ENCODE assay signal across 8 mouse cellular contexts in the genomic region with DNA sequence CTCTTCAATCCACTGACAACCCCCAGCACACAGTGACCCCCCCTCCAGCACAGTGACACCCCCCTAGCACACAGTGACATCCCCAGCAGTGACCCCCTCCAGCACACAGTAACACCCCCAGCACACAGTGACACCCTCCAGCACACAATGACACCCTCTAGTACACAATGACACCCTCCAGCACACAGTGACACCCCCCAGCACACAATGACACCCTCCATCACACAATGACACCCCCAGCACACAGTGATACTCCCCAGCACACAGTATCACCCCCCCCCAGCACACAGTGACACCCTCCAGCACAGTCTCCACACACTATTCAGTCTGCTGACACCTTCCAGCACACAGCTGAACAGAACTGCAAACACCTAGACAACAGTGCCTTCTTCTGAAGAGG. TPM values are rescaled to one million over a fixed set of nuclear protein-coding genes. Genes with fewer than 3 reads are reported as not detected.
DNase-seq lines count a peak whose midpoint lies in the region; ATAC-seq and TF ChIP-seq lines count a peak whose summit lies in the region.

No protein-coding gene starts in this region.

- no peak for TF ChIP-seq POLR2A in embryonic fibroblast, embryonic 13.5 days (IDR thresholded peaks at IDR 0.05; ENCODE audit: low read depth, low read length)
- no peak for TF ChIP-seq POLR2A in myocyte (IDR thresholded peaks at IDR 0.05; ENCODE audit: insufficient read length, low read depth)

- no peaks in the 10 kb centered on the region for H3K36me3 ChIP-seq in kidney, embryonic 16.5 days (ENCODE audit: insufficient read depth, low read length)
- H3K36me3 ChIP-seq in intestine, embryonic 16.5 days (ENCODE audit: control insufficient read depth, insufficient read depth, low read length), result no peaks in the 10 kb centered on the region
- peaks cover 7% of the 10 kb centered on the region for H3K36me3 ChIP-seq in myocyte (ENCODE audit: control insufficient read depth, insufficient read depth)

- H3ac ChIP-seq in myocyte (ENCODE audit: control insufficient read depth, insufficient read length), result peak overlapping the region; percentile 94

- H3K27ac ChIP-seq in kidney, embryonic 16.5 days (ENCODE audit: low read length), result no peak overlapping the region
- 0 out of 2 replicates have a peak overlapping the region, but pooled peaks have one; percentile 74 for H3K27ac ChIP-seq in embryonic fibroblast, embryonic 13.5 days (ENCODE audit: insufficient read depth, low read length)
- no peak overlapping the region for H3K27ac ChIP-seq in intestine, embryonic 16.5 days (ENCODE audit: low read length)

- peaks cover 58% of the 10 kb centered on the region for H3K4me1 ChIP-seq in kidney, embryonic 16.5 days (ENCODE audit: insufficient read depth, low read length)
- peaks cover 8% of the 10 kb centered on the region for H3K4me1 ChIP-seq in embryonic fibroblast, embryonic 13.5 days (ENCODE audit: control insufficient read depth, insufficient read depth, low read length)
- peaks cover 32% of the 10 kb centered on the region for H3K4me1 ChIP-seq in intestine, embryonic 16.5 days (ENCODE audit: control insufficient read depth, insufficient read depth, low read length)

- H3K4me2 ChIP-seq in kidney, embryonic 16.5 days (replicated peaks; ENCODE audit: low read depth, low read length), result peak overlapping the region; percentile 85
- peak overlapping the region; percentile 77 for H3K4me2 ChIP-seq in intestine, embryonic 16.5 days (ENCODE audit: low read depth, low read length)
- H3K4me2 ChIP-seq in myocyte (ENCODE audit: low read depth), result peak overlapping the region; percentile 77

- TF ChIP-seq CTCF in embryonic fibroblast, embryonic 13.5 days (IDR thresholded peaks at IDR 0.05; ENCODE audit: borderline replicate concordance, insufficient read depth, low read length), result no peak

- no peak for DNase-seq in kidney, adult 9 months
- DNase-seq in layer of hippocampus, postnatal 10 days (ENCODE audit: low spot score in 2 of 2), result no peak
- no peak for DNase-seq in adrenal gland, adult 18-20 months (ENCODE audit: low spot score in 2 of 2)
- DNase-seq in spleen, postnatal 36 days (ENCODE audit: low spot score in 2 of 2), result no peak

- peaks cover 70% of the 10 kb centered on the region for H3K79me2 ChIP-seq in myocyte (ENCODE audit: control insufficient read depth, insufficient read depth)

- no peak for ATAC-seq in kidney, embryonic 16.5 days (ENCODE audit: low FRiP score, low TSS enrichment)
- ATAC-seq in intestine, embryonic 16.5 days, result no peak

- peak overlapping the region; percentile 97 for H3K4me3 ChIP-seq in kidney, embryonic 16.5 days (ENCODE audit: low read length)
- H3K4me3 ChIP-seq in embryonic fibroblast, embryonic 13.5 days (ENCODE audit: insufficient read depth, low read length), result peak overlapping the region; percentile 96
- H3K4me3 ChIP-seq in intestine, embryonic 16.5 days (ENCODE audit: low read length), result peak overlapping the region; percentile 87; the same call in 1 of the 2 replicates
- peak overlapping the region; percentile 95 for H3K4me3 ChIP-seq in myocyte

- H3K9me3 ChIP-seq in kidney, embryonic 16.5 days (ENCODE audit: low read length), result no peaks in the 10 kb centered on the region
- H3K9me3 ChIP-seq in intestine, embryonic 16.5 days (ENCODE audit: control insufficient read depth, low read length), result no peaks in the 10 kb centered on the region

- no peaks in the 10 kb centered on the region for H3K27me3 ChIP-seq in kidney, embryonic 16.5 days (ENCODE audit: insufficient read depth, low read length)
- H3K27me3 ChIP-seq in intestine, embryonic 16.5 days (replicated peaks; ENCODE audit: control insufficient read depth, insufficient read depth, low read length), result no peaks in the 10 kb centered on the region
- no peaks in the 10 kb centered on the region for H3K27me3 ChIP-seq in myocyte (ENCODE audit: control insufficient read depth, insufficient read depth, insufficient read length)

- peak overlapping the region; percentile 98 for H3K9ac ChIP-seq in kidney, embryonic 16.5 days (replicated peaks; ENCODE audit: low read length)
- H3K9ac ChIP-seq in intestine, embryonic 16.5 days (ENCODE audit: low read depth, low read length), result peak overlapping the region; percentile 92

TF ChIP-seq in myocyte, 11 proteins besides CTCF, POLR2A, EP300 and RAD21:
- TF ChIP-seq CEBPB (IDR thresholded peaks at IDR 0.05; ENCODE audit: insufficient read depth, poor library complexity, severe bottlenecking) (no peak), USF1 (IDR thresholded peaks at IDR 0.05; ENCODE audit: low read depth) (no peak), MYOG (IDR thresholded peaks at IDR 0.05; ENCODE audit: control insufficient read depth in 1 of 3, insufficient read depth in 1 of 3, insufficient read length in 2 of 3, low read depth in 2 of 3) (no peak), SRF (IDR thresholded peaks at IDR 0.05; ENCODE audit: control insufficient read depth, insufficient read length, low read depth) (no peak), TCF3 (IDR thresholded peaks at IDR 0.05; ENCODE audit: insufficient read length, low read depth) (no peak), POLR2AphosphoS2 (IDR thresholded peaks at IDR 0.05; ENCODE audit: insufficient read length, low read depth) (no peak), TCF12 (IDR thresholded peaks at IDR 0.05; ENCODE audit: insufficient read depth, poor library complexity, severe bottlenecking) (no peak), REST (IDR thresholded peaks at IDR 0.05; ENCODE audit: insufficient read depth, insufficient read length) (no peak), MYOD1 (IDR thresholded peaks at IDR 0.05; ENCODE audit: control insufficient read depth in 1 of 3, insufficient read length in 2 of 3, low read depth in 2 of 3) (no peak), E2F4 (IDR thresholded peaks at IDR 0.05; ENCODE audit: insufficient read depth) (no peak), MAX (IDR thresholded peaks at IDR 0.05; ENCODE audit: low read depth) (no peak)

RNA-seq across cellular contexts. Expression of gene Amotl1, which starts 32.3 kb away (rescaled TPM):
- polyA plus RNA-seq in kidney, embryonic 16.5 days (2015; fragmentation: Nextera tagmentation; extraction: Ambion mirVana), result 21.3 and 21.9 TPM in 2 replicates
- 61.2 and 63.1 TPM in 2 replicates for polyA plus RNA-seq in embryonic fibroblast, embryonic 13.5 days (2011; ENCODE audit: insufficient read length, low read depth, missing spikeins)
- polyA plus RNA-seq in intestine, embryonic 16.5 days (2015; fragmentation: Nextera tagmentation; extraction: Ambion mirVana), result 8.1 and 8.4 TPM in 2 replicates
- polyA plus RNA-seq in myocyte (2012; fragmentation: generic; extraction: Trizol), result 37.3 TPM
- total RNA-seq in layer of hippocampus, postnatal 10 days (2021), result 10 to 100 TPM; 16.3 to 20.0 TPM
- 10 to 100 TPM; 30.3 to 45.1 TPM for total RNA-seq in adrenal gland, adult 18-20 months (2021)
